Mouse (Mus musculus) erythroblast, embryonic 14.5 days (primary cell): ENCODE data around the gene Madd. TPM values are rescaled to one million over a fixed set of nuclear protein-coding genes. Genes with fewer than 3 reads are reported as not detected.

ENCODE experiments used
- H3K27me3 ChIP-seq: 2 replicates; pipeline ENCODE4 v1.6.1; 2012; ENCODE audit warnings: inconsistent platforms; ENCODE audit not compliant: control insufficient read depth
- H3K36me3 ChIP-seq: 2 replicates; pipeline ENCODE4 v1.6.1; 2012; ENCODE audit warnings: mild to moderate bottlenecking, inconsistent platforms; ENCODE audit not compliant: control insufficient read depth
- H3K4me1 ChIP-seq: 2 replicates; pipeline ENCODE4 v1.6.1; 2012; ENCODE audit warnings: inconsistent platforms; ENCODE audit not compliant: control insufficient read depth
- H3K4me3 ChIP-seq: replicated peaks from 2 replicates; pipeline ENCODE3; 2012; ENCODE audit warnings: moderate library complexity, mild to moderate bottlenecking, inconsistent platforms
- H3K9me3 ChIP-seq: 2 replicates; pipeline ENCODE4 v1.6.1; 2012; ENCODE audit warnings: low read length, inconsistent platforms, mixed read lengths; ENCODE audit not compliant: control insufficient read depth
- GATA1 ChIP-seq: IDR thresholded peaks from 2 replicates; pipeline ENCODE4 v1.6.1; 2012; ENCODE audit warnings: low read length, inconsistent platforms, mixed read lengths
- TAL1 ChIP-seq: IDR thresholded peaks from 3 replicates; pipeline ENCODE4 v1.6.1; 2012; ENCODE audit warnings: low read length, inconsistent platforms, mixed read lengths
- polyA plus RNA-seq: library from polyadenylated mRNA; stranded (reverse); fragments of >175 nt; gene quantifications from 2 replicates; pipeline ENCODE4 v1.2.3, GENCODE M21; 2012

The Madd gene
- polyA plus RNA-seq, 1 experiment: 0.56 TPM

DNA sequence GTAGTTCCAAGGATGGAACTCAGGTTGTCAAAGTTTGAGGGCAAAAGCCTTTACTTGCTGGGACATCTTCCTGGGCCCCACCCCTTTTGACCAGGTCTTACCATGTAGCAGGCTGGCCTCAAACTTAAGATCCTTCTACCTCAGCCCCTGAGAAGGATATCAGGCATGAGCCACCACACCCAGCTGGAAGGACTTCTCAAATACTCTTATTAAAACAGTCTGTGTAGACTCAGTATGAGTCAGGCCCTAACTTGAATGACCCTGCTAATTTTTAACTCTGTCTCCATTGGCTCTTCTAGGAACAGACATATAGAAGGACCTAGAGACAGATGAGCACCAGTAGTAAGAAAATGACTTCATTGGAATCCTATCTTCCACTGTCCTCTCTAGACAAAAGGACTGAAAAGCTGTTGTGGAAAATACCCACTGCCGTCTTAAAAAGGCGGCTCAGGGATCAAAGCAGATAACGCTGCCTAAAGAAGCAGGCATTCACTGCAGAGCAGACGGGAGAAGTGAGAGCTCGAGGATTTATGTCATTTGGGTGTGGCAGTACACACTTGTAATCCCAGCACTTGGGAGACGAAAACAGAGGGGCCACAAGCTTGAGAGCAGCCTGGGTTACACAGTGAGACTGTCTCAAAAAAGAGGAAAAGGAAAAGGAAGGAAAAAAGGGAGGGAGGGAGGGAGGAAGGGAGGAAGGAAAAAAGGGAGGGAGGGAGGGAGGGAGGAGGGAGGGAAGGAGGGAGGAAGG lies 26.5 kb downstream of the Madd start:
- Histone ChIP-seq H3K4me3 (no peak overlapping the region), H3K27me3 (no peaks in the 10 kb centered on the region), H3K36me3 (peaks cover 70% of the 10 kb centered on the region), H3K4me1 (no peaks in the 10 kb centered on the region), H3K9me3 (no peaks in the 10 kb centered on the region)
- TF ChIP-seq TAL1 (no peak), GATA1 (no peak)

DNA sequence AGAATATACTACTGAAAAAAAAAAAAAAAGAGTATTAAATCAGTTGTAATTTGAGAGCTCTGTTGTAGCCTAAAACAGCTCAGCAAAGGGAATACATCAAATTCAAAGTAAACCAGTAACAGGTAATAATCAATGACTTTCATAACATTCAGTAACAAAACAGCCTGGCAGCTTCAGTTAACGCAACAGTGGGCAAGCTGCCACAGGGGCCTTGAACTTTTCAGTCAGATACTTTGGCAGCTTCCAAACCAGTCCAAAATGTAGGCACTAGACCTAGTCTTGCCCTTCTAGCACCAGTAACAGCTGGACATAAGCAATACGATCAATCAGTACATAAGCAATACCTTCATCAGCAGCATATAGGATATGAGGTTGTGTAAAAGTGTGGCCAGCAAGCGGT lies 29.5 kb downstream of the Madd start:
- Histone ChIP-seq H3K27me3 (no peaks in the 10 kb centered on the region), H3K4me1 (no peaks in the 10 kb centered on the region), H3K9me3 (no peaks in the 10 kb centered on the region), H3K4me3 (no peak overlapping the region), H3K36me3 (peaks cover 61% of the 10 kb centered on the region)
- TF ChIP-seq TAL1: no peak

- Histone ChIP-seq H3K27me3 (no peaks in the 10 kb centered on the region), H3K4me3 (no peak overlapping the region), H3K36me3 (peaks cover 58% of the 10 kb centered on the region), H3K4me1 (no peaks in the 10 kb centered on the region), H3K9me3 (no peaks in the 10 kb centered on the region)
- no peak for TF ChIP-seq GATA1
- TF ChIP-seq TAL1: no peak
Observed at GRCm38 (mm10) chr2:91152885-91153377, 30.7 kb downstream of the Madd start.

- Histone ChIP-seq H3K36me3 (peaks cover 51% of the 10 kb centered on the region), H3K27me3 (no peaks in the 10 kb centered on the region), H3K4me1 (no peaks in the 10 kb centered on the region), H3K9me3 (no peaks in the 10 kb centered on the region), H3K4me3 (no peak overlapping the region)
- no peak for TF ChIP-seq TAL1
- TF ChIP-seq GATA1: no peak
Observed at GRCm38 (mm10) chr2:91151331-91151730, 32.3 kb downstream of the Madd start.

DNA sequence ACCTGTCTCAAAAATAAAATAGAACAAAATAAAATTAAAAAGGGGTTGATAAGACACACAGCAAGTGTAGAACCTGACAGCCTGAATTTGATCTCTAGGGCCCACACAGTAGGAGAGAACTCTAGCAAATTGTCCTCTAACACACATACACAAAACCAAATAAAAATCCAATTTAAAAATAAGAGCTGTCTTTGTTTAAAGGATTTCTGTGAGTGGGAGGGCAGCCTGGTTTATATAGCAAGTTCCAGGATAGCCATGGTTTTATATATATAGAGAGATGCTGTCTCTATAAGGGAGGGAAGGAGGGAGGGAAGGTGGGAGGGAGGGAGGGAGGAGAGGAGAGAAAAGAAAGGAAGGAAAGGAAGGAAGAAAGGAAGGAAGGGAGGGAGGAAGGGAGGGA lies 35.5 kb downstream of the Madd start:
- Histone ChIP-seq H3K4me1 (no peaks in the 10 kb centered on the region), H3K4me3 (no peak overlapping the region), H3K27me3 (no peaks in the 10 kb centered on the region), H3K9me3 (no peaks in the 10 kb centered on the region), H3K36me3 (peaks cover 40% of the 10 kb centered on the region)
- no peak for TF ChIP-seq TAL1
- TF ChIP-seq GATA1: no peak

- H3K36me3 ChIP-seq: peaks cover 49% of the 10 kb centered on the region
- no peaks in the 10 kb centered on the region for H3K9me3 ChIP-seq
- no peak for TF ChIP-seq TAL1
- TF ChIP-seq GATA1: no peak
- no peaks in the 10 kb centered on the region for H3K27me3 ChIP-seq
- H3K4me3 ChIP-seq: no peak overlapping the region
- H3K4me1 ChIP-seq: peaks cover 6% of the 10 kb centered on the region
Observed at GRCm38 (mm10) chr2:91143401-91143800, 40.2 kb downstream of the Madd start.

GRCm38 (mm10) chr2:91142920-91143319 lies 40.7 kb downstream of the Madd start:
- Histone ChIP-seq H3K9me3 (no peaks in the 10 kb centered on the region), H3K27me3 (no peaks in the 10 kb centered on the region), H3K4me3 (no peak overlapping the region), H3K36me3 (peaks cover 54% of the 10 kb centered on the region), H3K4me1 (peaks cover 6% of the 10 kb centered on the region)
- TF ChIP-seq TAL1 (no peak), GATA1 (no peak)

DNA sequence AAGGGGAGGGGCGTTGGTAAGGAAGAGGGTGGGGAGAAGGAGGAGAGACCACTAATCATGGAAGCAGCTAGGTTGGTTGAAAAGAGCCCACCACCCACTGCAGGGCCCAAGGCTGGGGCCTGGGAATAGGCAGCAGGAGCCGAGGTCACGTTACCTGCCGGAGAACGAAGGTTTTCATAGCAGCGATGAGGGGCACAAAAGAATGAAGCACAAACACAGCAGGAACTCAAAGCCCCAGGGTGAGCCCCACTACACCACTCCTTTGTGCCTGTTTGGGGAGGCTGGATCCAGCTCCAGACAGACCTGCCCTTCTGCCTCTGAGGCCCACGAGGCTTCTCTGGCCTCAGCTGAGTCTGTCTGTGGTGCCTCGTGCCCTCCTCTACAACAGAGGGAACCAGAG lies 43.9 kb downstream of the Madd start:
- H3K27me3 ChIP-seq: no peaks in the 10 kb centered on the region
- peaks cover 6% of the 10 kb centered on the region for H3K4me1 ChIP-seq
- no peak for TF ChIP-seq TAL1
- peaks cover 57% of the 10 kb centered on the region for H3K36me3 ChIP-seq
- no peaks in the 10 kb centered on the region for H3K9me3 ChIP-seq
- no peak overlapping the region for H3K4me3 ChIP-seq

- no peaks in the 10 kb centered on the region for H3K9me3 ChIP-seq
- H3K27me3 ChIP-seq: no peaks in the 10 kb centered on the region
- no peak for TF ChIP-seq GATA1
- TF ChIP-seq TAL1: no peak
- H3K36me3 ChIP-seq: peaks cover 54% of the 10 kb centered on the region
- peaks cover 6% of the 10 kb centered on the region for H3K4me1 ChIP-seq
- H3K4me3 ChIP-seq: no peak overlapping the region
Observed at GRCm38 (mm10) chr2:91139311-91139710, 44.3 kb downstream of the Madd start.

GRCm38 (mm10) chr2:91137481-91137880 lies 46.2 kb downstream of the Madd start:
- peaks cover 42% of the 10 kb centered on the region for H3K36me3 ChIP-seq
- H3K4me3 ChIP-seq: no peak overlapping the region
- TF ChIP-seq GATA1: no peak

More at GRCm38 (mm10) chr2:91137481-91137880, 46.2 kb downstream of the Madd start:
- Histone ChIP-seq H3K9me3 (no peaks in the 10 kb centered on the region), H3K27me3 (no peaks in the 10 kb centered on the region), H3K4me1 (peaks cover 6% of the 10 kb centered on the region)
